Mouse (Mus musculus) kidney, adult 2 months (tissue): ENCODE data around the gene Ksr1.

Experiments used
- CTCF ChIP-seq: fragments of 200-500 bp; conservative IDR thresholded peaks from 2 replicates; pipeline ENCODE4 v1.5.1; 2011; ENCODE audit warnings: low read depth, mild to moderate bottlenecking, control low read depth, low read length, moderate library complexity, mixed read lengths; ENCODE audit not compliant: insufficient read depth, insufficient read length
- POLR2A ChIP-seq: fragments of 200-500 bp; IDR thresholded peaks from one replicate; pipeline ENCODE4 v1.6.1; 2011; ENCODE audit warnings: low read depth, low read length, control low read depth

GRCm38 (mm10) chr11:78984483-78985177 is 161.6 kb downstream of the Ksr1 start, which contains the start of gene Lgals9:
- TF ChIP-seq POLR2A (peak; percentile 27), CTCF (no peak)
